Mouse (Mus musculus): ENCODE measurements around the gene Cbx4.
"Not testable (repeated sequence)": the region's sequence is repeated elsewhere in the genome, so short reads cannot be mapped to it uniquely, and the experiment has no call there.

The Cbx4 gene

DNA sequence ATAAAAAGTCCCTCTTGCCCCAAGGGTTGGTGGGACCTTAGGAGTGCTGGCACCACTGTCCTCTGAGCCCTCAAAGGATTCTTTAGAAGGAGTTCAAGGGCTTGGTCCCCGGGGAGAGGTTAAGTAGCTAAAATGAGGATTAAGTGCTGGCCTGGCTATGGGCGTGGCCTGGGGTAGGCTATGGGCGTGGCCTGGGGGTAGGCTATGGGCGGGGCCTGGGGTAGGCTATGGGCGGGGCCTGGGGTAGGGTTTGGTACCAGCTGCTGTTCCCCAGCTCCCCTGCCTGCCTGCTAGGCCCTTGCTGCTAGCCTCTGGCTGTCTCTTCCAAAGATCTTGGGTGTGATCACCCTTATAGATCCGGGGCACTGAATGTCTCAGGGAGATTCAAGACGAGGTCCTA lies 25.3 kb upstream of the Cbx4 start:
- DNase-seq (ENCODE audit: low spot score in 2 of 2): no peak

DNA sequence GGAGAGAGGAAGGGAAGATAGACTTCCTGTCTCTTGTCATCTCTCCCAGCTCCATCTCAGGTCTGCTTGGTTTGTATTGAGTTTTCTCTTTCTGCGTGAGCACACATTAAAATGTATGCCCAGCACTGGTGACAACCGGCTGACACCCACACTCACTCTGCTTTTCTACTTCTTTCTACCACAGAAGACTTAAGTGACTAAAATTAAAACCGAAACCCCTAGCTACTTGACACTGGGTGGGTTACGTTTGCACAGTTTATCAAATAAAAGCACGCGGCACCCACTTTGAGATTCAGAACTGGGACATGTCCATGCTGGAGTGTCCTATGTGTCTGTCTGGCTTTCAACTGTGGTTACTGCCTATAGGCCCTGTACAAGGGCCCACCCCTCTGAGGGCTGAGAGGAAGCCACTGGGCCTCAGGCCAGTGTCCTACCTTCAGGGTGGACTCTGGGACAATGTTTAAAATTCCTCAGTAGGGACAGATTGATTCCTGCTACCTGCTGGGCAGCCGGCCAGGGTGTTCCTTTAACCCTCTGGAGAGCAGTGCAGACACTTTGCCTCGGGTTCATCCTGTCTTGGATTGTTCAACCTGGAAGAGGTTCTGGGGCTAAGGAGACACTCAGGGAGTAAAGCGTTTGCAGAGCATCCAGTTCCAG lies 23.5 kb upstream of the Cbx4 start:
- no peak for DNase-seq (ENCODE audit: low spot score in 2 of 2)

DNA sequence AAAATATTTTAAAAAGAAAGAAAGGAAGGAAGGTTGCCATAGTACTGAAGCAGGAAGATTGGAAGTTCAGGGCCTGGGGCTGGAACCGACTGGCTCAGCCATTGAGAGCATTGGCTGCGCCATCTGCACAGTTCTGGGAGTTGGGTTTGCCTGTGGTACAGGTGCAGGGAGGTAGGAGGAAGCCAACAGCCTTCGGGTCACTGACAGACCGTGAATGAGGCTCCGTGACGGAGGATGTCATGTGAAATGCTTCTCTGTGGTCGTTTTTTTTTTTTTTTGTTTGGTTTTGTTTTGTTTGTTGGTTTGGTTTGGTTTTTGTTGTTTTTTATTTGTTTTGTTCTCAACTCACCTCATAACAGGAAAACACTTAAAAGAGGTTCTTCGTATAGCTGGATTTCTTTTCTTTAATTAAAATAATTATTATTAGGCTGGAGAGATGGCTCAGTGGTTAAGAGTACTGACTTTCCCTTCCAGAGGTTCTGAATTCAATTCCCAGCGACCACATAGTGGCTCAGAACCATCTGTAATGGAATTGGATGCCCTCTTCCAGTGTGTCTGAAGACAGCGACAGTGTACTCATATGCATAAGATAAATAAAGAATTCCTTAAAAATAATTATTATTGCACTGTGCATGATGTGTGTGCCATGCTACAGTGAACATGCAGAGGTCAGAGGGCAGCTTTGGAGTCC lies 22.7 kb upstream of the Cbx4 start:
- no peak for DNase-seq (ENCODE audit: low spot score in 2 of 2)

DNA sequence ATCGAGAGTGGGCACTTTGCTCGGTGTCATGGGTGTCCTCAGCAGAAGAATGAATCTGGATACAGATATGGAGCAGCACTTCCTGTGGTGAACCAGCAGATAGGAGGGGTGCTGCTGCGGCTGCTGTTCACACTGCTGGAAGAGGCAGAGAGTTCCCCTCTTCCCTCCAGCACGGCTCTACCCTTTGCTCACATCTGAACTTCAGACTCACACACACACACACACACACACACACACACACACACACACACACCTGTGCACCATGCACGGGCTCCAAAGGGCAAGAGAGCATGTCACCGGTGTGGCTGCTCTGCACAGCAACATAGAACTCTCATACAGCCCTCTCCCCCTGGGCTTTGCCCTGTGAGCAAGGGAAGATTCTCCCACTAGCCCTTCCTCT lies 20.3 kb upstream of the Cbx4 start:
- no peak for DNase-seq (ENCODE audit: low spot score in 2 of 2)

DNA sequence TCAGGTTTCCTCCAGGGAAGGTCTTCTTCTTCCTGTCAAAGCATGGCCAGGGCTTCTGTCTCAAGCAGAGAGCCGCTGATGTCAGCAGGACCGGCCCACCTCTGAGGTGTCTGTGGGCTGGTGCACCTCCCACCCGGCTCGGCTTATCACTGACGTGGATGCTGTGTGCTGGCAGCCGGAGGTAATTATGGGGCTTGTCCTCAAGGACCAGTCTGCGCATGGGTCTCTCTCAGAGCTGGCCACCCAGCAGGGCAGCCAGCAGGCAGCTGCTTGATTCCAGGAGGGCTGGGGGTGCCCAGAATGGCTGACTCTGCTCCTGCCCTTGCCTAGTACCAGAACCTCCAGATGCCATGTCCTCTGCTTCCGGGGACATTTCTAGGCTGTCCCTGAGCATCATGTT lies 19.7 kb upstream of the Cbx4 start:
- DNase-seq (ENCODE audit: low spot score in 2 of 2): no peak

DNA sequence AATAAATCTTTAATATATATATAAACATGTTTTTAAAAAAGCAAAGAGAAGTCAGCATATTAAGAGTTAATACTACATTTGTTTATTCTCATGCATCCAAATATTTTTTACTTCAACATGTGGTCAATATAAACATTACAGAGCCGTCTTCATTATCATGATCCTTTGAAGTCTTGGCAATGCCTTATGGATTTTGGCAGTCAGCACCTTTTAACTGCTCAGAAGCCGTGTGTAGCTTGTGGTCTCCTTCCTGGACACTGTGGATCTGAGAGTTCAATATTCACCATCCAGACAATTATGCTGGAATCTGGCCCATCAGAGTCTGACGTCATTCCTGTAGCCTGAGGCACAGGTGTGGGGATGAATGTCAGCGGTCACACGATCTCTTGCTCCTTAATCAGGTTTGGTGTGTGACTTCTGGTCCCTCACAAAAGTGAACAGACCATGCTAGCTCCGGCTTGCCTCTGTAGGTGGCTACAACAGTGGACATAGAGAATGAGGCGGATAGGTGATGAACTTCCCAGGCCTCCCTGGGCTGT lies 19.1 kb upstream of the Cbx4 start:
- DNase-seq (ENCODE audit: low spot score in 2 of 2): no peak

DNA sequence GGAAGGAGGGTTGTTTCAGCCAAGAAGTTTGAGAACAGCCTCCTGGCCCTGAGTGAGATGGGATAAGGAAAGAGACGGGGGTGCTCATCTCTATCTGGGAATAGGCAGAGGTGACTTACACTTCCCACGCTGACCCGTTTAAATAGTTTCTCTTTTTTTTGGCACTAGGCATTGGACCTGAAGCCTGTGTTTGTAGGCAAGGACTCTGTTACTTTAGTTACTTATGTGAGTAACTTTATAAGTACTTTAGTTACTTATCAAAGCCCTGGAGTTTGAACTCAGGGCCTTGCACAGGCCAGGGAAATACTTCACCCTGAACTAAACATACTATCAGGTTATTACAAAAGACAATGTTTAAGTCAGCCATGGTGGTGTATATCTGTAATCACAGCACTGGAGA lies 18.0 kb upstream of the Cbx4 start:
- DNase-seq (ENCODE audit: low spot score in 2 of 2): no peak

DNA sequence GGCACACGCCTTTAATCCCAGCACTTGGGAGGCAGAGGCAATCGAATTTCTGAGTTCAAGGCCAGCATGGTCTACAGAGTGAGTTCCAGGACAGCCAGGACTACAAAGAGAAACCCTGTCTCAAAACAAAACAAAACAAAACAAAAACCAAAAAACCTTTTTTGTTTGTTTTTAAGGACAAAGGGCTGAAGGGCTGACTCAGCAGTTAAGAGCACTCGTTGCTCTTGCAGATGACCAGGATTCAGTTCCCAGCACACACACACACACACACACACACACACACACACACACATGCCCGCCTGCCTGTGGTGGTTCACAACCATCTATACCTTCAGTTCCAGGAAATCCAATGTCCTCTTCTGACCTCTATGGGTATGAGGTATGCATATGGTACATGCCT lies 14.3 kb upstream of the Cbx4 start:
- DNase-seq (ENCODE audit: low spot score in 2 of 2): not testable (repeated sequence)

DNA sequence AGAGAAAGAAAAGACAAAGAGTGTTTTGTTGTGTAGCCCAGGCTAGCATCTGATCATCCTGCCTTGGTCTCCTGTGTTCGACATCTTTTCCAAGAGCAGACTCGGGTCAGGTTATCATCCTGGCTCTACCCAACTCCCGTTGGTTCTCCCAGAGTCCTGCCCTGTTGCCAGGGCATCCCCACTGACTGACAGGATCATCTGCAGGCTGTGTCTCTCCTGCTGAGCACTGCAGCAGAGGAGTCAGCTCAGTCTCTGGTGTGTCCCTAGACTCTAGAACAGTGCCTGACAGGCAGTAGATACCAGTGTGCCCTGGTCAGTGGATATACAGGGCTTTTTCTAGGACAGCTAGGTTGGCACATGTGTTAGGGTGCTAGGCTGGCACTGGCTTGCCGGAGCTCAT lies 12.2 kb upstream of the Cbx4 start:
- no peak for DNase-seq (ENCODE audit: low spot score in 2 of 2)

DNA sequence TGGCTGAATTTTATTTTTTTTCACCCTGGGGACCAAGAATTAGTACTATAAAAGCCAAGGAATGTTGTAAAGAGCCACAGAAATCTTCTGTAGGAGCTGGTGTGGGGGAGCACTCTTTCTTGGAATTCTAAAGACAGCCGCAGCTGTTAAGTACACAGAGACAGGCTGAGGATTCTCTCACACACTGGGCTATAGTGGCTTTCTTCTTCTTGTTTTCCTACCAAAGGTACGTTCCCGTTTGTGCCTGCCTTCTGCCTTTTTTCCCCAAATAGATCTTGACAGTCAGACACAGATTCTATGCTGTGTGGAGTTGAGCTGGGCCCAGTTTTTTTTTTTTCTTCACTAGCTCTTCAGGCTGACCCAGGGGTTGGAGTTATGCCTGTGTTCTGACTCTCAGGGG lies 9.4 kb upstream of the Cbx4 start:
- DNase-seq (ENCODE audit: low spot score in 2 of 2): no peak

DNA sequence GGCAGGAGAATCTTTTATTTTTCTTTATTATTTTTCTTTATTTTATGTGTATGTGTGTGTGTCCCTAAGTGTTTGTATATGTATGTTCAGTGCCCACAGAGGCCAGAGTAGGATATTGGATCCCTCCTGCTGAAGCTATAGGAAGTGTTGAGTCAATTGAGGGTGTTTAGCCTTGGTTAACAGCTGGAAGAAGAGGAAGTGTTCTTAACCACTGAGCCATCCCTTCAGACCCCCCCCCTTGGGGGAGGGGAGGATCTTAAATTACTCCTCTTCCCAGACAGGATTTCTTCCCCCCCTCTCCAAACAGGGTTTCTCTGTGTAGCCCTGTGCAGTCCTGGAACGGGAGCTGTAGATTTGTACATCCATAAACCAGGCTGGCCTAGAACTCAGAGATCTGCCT lies 7.3 kb upstream of the Cbx4 start:
- no peak for DNase-seq (ENCODE audit: low spot score in 2 of 2)

DNA sequence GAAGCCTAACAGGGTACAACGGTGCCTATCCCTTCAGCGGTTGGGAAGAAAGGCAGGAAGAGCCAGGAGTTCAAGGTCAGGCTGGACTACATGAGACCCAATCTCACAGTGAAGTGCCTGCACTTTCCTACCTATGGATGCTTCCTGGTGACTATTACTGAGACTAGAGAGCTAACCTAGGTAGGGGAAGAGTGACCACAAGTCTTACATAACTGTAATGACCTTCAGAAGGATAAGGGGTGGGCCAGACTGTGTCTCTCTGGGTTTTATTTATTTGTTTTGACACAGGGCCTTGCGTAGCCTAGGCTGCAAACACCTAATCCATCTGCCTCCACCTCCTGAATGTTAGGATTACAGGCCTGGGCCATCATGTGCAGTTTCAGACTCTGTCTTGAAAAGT lies 6.3 kb upstream of the Cbx4 start:
- no peak for DNase-seq (ENCODE audit: low spot score in 2 of 2)

DNA sequence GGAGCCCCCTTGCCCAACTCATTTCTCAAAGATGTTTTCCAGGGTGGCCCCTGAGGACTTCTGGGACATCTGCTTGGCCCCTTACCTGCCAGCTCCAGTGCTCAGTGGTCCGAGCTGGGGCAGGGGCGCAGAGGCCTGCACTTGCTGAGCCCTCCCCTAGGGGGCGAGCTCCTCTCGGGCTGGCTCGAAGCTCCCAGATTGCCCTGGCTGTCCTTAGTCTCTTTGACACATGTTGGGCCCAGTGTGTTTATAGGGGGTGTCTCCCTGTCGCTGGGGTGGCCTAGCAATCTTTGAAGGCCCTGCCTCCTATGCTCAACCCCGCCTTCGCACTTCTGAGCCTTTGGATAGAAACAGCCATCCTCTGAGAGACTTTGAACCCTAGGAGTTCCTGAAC lies 5.6 kb upstream of the Cbx4 start:
- no peak for DNase-seq (ENCODE audit: low spot score in 2 of 2)

DNA sequence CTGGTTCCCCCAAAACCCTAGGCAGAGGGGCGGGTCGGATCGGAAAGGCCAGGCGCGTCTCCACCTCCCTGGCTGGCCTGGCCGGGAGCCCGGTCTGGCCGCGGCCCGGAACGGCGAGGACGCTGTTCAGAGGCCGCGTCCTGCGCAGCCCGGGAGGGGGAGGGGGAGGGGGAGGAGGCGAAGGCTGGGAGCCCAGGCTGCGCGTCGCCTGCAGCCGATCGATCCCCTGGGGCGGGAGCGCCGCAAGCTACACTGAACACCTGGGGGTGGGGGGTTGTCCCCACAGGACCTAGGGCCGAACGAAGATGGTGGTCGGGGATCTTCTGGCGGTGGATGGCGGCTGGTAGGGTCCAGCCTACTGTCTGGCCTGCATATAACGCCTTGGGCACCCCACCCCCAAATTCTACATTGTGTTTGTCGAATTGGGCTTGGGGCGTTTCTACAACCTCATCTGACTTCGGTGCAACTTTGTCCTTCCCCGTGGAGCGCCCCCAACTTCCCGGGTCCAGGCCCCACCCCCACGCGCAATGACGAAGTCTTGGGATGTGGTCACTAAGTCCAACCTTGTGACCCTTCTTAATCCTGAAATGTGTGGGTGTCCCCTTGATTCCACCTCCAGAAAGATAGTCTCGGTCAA lies 5.1 kb upstream of the Cbx4 start:
- DNase-seq (ENCODE audit: low spot score in 2 of 2): peak; percentile 54 to 59

DNA sequence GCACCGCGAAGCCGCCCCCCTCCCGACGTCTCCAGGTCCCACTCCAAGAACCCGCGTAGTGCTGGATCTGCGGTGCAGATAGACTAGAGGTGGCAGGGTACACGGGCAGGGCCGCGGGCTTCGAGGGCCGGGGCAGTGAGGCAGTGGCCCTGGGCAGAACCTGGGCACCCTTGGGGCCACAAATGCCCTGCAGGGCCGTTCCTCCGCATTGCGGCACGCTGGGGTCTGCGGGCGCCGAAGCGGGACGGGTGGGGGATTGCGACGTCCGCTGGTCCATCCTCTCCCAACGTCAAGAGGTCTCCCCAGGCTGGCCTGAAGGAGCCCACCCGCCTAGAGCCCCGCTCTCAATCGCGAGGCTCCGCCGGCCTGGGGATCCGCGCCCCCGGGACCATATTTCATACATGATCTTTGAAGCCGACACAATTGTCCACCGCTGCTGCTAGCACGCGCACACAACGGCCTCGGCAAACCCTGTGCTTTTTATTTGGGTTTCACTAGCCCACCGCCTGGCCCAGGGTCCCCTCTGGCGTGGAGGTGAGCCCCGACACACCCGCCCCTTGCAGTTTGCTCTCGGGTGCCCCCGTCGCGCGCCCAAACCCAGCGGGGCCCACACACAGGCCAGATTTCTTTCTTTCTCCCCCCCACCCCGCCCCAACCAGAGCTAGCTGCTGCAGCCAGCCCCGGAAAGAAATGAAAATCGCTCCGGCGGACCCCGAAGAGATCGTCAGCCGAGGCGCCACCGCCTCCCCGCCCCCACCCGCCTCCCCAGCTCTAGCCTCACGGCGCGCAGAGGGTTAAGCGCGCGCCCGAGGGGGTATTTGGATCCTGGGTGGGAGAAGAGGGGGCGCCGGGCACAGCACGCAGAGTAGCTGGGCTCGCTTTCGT lies 4.3 kb upstream of the Cbx4 start:
- DNase-seq (ENCODE audit: low spot score in 2 of 2): peak in 1 of 2 experiments; percentile 53

DNA sequence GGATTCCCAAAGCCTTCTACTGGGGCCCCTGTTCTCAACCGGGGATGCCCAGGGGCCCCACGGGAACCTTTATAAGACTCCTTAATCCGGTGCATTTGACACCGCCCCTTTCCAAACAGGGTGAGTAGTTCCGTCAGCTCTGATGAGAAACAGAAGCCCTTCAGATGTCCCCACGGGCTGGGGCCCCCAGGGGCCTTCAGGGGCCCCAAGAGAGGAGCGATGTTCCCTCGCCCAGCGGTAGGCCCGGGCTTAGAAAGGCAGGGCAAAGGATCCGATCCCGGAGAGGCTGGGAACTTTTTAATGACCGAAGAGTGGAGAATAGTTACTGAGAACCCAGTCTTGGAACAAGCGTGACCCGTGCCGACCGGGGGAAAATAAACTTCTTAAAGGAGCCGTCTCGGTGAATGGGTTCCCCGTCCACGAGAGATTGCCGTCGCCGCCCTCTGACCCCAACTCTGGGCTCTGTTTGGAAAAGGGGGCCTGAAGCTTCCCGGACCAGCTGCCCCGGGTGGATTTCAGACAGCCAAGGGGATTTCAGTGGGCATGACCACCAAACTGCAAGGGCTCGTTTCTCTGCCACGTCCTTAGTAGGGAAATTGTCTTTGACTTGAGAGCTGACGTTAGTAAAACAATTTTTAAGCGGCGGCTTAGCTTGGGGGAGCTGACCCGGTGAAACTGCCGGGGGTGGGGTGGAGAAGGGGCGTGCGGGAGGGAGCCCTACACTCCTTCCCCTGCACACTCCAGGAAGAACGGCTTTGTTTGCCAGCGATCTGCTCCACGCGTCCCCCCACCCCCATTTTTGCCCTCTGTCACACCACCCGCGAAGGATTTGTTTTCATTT lies 3.4 kb upstream of the Cbx4 start:
- DNase-seq (ENCODE audit: low spot score in 2 of 2): peak in 1 of 2 experiments; percentile 50

DNA sequence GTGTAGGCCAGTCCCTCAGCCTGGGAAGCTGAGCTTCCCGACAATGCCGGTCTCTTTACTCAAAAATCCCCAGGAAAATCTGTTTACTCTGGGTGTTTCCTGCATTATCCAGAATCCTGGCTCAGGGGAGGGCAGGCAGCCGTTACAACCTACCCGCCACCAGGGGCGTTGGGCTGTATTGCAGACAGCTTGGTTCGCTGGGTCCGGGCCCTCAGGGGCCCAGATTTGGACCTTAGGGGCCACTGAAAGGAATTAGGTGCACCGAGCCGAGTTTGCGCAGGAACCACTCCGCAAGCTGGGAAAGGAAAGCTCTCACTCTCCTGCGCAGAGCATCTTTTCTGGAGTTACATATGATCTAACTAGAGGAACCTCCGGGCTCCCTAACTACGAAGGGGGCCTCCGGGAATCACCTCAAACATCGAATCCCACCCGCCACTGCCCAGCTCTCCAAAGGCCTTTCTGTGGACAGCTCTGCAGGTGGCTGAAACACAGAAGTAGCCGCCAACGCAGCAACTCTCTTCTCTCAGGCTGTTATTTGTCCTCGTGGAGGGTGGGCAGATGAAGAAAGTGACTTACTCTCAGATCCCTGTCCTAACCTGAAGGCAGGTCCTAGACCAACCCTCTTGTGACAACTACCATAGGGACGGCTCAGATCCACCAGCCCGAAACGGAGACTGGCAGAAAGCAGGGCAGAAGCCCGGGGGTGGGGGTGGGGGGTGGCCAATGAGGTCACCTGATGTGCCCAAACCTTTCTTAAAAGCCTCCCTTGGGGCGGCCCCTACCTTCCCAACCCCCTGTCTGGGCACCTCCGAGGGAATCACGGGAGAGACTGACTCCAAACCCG lies 2.6 kb upstream of the Cbx4 start:
- no peak for DNase-seq (ENCODE audit: low spot score in 2 of 2)

DNA sequence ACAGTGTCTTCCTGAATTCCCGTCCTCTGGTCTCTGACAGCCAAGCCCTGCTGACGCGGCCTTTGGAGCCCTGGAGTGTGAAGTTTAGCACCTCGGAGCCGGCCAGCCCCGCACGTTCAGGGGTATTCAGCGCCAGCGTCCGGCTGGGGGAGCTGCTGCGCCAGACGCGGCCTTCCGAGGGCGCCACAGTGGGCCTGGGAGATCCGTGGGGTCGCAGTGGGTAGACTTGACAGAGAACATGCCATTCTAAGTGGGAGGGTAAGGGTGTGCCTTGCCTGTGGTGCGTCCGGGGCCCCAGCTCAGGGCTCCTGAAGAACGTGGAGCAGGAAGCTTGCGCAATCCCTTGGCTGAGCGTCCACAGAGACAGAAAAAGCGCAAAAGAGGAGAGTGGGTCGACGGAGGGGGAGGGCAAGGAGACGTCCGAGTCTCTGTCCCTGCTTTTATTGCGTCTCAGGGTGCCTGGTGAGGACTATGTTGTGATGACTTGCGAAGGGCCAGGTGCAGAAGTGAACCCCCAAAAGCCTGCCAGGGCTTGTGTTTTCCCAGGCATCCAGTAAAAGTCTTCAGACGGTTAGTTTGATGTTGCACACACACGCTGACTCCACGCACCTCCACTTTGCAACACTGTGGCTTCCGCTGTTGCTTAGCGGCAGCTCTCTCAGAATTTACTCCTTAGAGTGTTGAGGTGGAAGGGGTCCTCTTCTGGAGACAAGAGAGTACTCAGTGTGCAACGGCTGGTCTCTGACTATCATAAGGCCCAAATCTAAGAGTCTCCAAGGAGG lies 1.5 kb upstream of the Cbx4 start:
- peak; percentile 57 to 68 for DNase-seq (ENCODE audit: low spot score in 2 of 2)

Measured in urinary bladder, adult 18-20 months (tissue).